Mouse (Mus musculus): ENCODE data around the gene Itpk1.

Itpk1 gene

DNA sequence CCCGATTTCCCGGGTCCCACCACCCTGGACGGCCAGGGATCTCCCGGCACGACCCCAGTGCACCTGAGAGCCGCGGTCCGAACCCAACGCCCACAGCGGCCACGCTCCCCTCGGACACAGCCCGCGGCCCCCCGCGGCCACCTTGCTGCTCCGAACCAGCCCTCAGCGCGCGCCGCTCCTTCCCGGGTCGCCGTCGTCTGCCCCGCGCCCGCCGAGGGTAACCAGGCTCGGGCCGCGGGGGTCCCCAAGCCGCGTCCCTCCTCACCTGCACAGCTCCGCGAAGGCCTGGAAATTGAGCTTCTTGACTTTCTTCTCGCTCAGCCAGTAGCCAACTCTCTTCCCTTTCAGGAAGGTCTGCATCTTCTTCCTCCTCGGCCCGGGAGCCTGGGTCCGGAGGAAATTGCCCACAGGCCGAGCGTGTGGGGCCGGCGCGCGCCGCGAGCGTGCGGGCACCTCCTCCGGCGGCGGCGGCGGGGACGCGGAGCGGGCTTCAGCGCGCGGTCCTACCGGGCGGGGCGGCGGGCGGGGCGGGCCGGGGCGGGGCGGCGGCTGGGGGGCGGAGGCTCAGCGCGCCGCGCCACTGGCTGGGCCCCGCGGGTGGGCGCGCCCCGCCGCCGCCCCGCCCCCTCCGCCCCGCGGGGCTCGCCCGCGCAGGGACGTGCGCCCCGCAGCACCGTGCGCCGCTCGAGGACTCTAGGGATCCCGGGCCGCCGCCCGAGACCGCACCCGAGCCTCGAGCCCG lies at the start of gene Itpk1:
Gene Itpk1 (minus strand): TSS at position 474 of the 742 bp plus-strand sequence.
- in situ Hi-C loops (cut with MseI, MboI) = loop anchor here in 1 of 2 experiments (25.0 kb wide), 1 partner anchor 192 kb away; no protein-coding TSS in a partner anchor

DNA sequence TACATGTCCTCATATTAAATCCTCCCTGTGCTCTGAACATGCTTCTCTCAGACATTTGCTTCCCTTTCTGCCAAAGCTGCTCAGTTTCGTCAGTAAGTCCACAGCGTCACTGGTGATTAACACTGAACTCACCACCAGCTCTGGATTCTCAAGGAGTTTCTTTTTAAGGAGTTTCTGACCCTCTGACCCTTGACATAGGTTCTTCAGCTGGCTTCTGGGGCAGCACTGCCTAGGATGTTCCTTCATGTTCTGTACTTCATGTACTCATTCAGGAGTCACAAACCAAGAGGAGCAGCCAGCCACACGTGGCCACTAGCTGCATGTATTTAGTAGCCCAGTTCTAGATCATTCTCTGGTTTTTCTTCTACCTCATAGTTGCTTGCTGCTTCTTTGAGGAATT lies 43.5 kb upstream of the Itpk1 start:
- in situ Hi-C loops (cut with MseI, MboI) = no loop called here

DNA sequence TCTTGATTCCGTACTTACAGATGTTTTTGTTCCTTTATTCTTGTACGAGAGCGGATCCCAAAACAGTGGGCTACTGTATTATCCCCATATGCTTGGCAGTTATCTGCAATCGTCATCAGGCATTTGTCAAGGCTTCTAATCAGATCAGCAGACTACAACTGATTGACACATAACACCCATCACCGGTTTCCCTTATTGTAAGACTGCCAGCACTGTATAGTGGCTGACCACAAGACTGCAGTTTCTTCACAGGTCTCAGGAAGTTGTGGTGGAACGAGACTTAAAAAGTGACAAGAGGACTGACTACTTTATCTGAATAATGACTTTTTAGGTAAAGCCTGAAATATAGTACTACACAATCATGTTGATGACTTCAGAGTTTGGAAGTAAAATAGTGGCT lies 40.1 kb upstream of the Itpk1 start:
- in situ Hi-C loops (cut with MseI, MboI) = no loop called here

DNA sequence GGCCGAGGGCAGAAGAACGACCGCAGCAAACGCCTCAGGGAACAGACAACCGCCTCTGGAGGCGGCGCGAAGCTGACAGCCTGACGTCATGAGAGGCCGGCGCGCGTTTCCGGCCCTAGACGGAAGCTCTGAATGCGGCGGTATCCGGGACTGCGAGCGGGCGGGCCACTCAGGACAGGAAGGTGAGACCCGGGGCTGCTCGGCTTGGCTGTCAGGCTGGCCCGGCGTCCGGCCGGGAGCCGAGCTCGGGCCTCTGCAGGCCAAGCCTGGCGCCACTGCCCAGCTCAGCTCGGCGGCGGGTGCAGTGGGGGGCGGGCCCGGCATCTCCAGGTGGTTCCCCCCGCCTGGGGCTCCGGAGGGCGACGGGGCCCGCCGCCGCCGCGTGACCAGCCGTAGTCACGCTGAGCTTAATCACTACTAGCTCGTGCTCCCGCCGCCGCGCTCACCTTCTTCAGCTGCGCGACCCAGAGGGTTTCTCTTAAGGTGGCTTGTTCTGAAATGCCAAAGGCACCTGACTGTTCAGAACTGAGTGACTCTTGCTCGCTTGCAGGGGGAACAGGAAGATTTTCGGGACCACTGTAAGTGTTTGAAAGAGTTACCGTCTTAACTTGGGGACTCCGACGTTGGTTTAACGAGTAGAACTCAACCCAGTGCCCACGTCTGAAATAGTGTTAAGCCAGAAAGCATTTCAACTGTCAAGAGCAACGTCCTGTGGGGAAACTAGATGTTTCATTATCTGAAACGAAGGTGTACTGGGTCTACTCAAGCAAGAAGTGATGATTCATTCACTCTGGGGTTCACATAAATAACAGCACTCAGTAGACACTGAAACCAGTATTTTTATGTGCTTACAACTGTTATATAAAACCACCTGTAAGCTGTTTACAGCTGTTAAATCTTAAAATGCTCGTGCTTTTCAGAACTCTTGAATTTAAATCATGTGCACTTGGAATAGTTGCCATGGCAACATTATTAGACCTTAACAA lies 39.2 kb upstream of the Itpk1 start, which contains the start of the genes Moap1 and Tmem251:
Gene Moap1 (minus strand): TSS at position 73 of the 986 bp plus-strand sequence.
Gene Tmem251 (plus strand): TSS at position 174 of the 986 bp plus-strand sequence.
- in situ Hi-C loops (cut with MseI, MboI) = no loop called here

DNA sequence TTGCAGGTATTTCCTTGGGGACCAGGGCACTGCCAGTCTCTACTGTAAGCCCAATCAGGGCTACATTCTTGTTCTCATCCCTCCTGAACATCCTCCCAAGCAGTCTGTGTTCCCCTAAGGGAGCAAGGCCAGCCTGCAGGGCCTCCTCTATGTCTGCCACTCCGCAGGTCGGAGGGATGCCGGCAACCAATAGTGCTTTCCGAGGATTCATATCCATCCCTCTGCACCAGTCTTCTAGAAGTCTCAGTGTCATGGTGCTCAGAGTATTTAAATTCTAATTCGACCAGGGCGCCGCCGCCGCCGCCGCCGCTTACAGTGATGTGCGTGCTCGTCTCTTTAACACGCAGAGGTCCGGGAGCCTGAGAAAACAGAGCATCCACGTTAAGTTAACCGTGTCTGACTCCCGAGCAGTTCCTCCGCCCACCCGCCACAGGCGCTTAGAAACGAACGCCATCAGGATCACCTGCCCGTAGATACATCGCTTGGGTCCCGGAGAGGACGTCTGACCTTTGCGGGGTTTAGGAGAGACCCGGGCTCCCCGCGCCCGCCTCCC lies 38.4 kb upstream of the Itpk1 start:
- in situ Hi-C loops (cut with MseI, MboI) = no loop called here

DNA sequence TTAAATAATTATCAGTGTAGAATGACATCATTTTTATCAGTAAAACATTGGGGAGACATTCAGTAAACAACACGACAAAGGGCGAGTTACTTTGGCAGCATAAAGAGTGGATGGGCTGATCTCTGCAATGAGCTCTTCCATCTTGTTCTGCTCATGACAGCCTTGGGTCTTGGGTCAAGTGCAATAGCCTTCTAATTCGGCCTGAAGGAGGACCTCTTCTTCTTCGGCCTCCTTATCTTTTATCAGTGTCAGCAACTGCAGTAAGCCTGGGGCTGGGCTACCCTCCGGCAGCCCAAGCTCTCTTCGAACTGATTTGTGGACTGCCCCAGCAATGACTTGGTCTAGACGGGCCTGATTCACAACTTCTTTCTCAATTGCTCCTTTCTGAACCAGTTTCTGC lies 37.3 kb upstream of the Itpk1 start:
- in situ Hi-C loops (cut with MseI, MboI) = no loop called here

DNA sequence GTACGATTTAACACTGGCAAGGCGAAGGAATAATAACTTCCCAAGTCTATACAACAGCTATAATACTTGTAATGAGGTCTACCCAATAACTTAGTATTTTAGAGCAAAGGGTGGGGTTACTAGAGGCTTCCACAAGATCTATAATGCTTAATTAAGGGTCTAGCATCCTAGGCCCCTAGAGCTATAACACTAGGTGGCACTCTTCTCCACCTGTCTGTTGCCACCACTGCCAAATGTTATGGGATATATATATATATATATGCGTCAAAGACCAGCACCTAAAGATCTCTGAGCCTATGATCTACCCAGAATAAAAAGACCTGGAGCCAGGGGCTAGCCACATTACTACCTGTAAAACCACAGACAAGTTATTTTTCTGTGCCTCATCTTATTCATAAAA lies 35.6 kb upstream of the Itpk1 start:
- in situ Hi-C loops (cut with MseI, MboI) = no loop called here

DNA sequence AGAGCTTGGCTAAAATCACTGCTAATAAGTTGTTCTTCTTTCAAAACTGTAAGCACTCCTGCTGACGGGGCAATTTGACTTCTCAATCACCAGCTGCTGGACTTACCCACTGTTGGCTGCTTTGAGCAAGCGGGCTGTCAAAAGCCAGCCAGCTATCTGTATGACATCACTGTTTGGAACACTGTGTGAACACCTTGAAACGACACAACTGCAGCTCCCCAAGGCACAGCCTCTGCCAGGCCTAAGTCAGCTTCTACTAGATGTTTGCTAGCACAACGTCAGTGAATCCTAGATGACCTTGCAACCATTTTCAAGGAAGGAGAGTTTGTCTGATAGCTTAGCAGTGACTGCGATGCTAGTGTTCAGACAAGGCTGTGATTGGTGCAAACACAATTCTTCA lies 34.4 kb upstream of the Itpk1 start:
- in situ Hi-C loops (cut with MseI, MboI) = no loop called here

DNA sequence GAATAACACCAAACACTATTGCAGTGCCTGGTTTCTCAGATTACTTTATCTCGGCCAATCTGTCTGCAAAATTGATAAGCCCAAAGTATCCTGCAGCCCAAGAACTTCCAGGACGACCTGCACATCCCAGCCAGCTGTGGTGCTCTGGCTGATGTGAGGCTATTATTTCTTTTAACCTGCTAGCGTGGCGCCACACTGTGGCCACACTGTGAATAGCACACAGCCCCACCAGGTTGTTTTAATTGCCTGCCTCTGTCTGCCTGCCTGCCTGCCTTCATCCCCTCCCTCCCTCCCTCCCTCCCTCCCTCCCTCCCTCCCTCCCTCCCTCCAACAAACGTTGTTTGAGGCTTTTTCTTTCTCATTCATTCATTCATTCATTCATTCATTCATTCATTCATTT lies 28.7 kb upstream of the Itpk1 start:
- in situ Hi-C loops (cut with MseI, MboI) = no loop called here

DNA sequence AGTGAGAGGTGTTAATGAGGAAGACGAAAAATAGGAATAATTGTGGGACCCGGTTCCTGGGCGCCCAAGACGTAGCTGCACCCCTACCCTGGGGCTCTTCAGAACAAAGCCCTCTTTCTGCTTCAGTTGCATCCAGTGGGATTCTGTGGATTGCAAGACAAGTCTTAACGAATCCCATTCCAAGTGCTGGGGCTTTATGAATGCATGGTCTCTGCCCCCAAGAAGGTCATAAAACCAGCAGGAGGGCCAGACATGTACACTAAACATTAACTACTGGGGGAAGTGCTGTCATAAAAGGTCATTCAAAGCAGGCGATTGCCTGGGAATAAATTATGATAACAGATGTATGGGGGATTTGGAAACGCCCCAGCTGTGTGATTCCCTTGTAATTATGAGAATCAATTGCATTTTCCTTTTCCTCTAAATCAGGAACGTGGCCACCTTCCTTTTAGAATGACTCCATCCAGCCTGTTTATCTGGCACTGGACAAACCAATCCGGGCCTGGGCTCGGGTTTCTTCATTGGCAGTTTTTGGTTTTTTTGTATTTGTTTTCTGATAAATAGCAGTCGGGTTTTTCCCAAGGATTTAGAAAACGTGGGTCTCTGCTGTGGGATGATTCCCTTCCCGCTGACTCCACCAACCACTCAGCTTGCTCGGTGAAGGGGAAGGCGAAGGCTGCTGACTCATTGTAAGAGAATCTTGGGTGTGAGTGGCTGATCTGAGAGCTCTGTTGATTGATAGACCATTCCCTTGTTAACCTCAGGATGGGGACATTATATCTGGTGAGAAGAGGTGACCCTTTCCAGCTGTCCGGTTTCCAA lies 26.3 kb upstream of the Itpk1 start:
- in situ Hi-C loops (cut with MseI, MboI) = no loop called here

DNA sequence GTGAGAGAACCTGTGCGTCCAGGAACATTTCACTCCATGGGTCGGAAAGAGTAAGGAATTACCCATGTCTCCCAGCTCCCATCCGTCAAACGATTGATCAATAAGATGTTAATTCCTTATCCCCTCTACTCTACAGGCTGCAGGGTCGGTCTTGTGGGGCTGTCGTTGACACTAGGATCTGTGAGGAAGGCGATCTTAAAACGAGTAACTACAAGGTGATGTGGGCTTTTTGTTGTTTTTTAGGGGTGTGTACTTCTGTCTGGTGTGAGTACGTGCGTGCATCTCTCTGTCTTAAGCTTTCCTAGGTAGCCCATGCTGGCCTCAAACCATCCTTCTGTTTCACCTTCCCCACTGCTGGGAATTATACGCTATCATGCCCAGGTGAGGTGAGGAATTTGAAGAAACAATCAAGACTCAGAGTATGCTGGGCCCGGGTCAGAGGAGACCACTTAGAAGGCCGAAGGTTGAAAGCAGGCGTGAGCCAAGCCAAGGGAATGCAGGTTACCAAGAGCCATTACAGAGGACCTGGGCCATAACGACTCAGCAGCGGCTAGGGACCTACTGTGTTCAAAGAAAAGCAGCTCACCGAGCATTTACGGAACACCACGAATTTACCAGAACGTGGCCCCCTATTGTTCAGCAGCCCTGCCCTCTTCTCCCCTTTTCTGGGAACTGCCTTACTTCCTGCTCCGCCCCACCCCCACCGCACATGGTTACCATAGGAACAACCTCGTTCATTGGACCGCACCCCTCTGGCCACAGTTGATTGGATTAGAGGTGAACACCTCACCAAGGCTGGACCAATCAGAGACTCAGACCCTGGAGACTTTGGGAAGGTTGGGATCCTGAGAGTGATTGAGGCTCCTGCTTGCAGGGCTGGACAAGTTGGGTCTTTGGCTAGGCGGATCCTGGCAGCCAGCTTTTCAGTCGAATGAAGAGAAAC lies 25.4 kb upstream of the Itpk1 start:
- in situ Hi-C loops (cut with MseI, MboI) = loop anchor here (10.0 kb wide), 2 partner anchors 155 to 205 kb away; no protein-coding TSS in a partner anchor

DNA sequence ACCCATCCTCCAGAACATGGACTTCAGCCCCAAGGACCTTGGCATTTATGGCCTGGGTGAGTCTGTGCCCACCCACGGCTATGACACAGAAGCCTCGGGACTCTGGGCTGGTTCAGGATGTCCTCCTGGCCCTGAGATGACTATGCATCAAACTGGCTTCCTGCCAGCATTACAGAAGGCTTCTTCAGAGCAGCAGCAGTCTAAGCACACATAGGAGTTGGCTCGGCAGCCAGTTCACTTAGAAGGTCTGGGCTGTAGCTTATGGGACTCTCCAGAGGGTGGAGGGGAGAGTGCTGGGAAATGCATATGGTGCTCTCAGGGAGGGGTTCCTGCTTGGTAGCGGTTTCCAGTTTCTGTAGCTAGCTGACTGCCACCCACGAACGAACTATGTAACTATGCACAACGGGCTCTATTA lies 21.0 kb upstream of the Itpk1 start:
- in situ Hi-C loops (cut with MseI, MboI) = loop anchor here (10.0 kb wide), 2 partner anchors 151 to 201 kb away; no protein-coding TSS in a partner anchor

DNA sequence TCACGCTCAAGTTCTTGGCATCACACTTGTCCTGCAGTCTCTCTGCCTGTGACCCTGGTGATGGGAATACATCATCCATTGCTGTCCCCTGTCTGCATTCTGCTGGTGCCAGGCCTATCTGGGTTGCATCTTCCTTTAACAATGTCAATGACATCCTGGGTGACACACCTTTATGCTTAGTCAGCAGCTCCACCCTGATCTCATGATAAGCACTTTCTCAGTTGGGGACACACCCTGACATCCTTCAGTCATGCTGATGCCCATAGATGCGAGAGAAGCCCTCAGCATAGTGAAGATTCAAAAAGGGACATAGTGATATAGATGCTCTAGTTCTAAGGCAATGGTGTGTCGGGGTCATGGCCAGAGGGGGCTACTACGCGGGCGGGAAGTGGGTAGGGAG lies 20.4 kb upstream of the Itpk1 start:
- in situ Hi-C loops (cut with MseI, MboI) = loop anchor here (10.0 kb wide), 2 partner anchors 150 to 200 kb away; no protein-coding TSS in a partner anchor

DNA sequence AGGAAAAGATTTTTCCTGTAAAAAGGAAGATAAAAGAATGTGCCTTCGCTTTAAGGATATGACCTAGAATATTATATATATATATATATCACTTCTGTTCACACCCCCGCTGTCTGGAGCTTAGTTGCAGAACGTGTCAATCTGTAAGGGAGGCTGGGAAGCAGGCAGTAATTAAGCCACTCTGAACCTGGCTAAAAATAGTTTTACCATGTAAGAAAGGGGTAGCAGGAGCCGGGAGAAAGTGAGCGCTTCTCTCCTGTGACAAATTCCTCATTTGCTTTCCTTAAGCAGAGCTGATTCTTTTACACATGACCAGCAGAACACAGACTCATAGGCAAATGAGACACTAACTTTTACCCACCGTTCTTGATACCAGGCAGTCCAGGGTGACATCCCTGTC lies 19.1 kb upstream of the Itpk1 start:
- in situ Hi-C loops (cut with MseI, MboI) = loop anchor here (10.0 to 25.0 kb wide), 3 partner anchors 149 to 212 kb away; no protein-coding TSS in a partner anchor

DNA sequence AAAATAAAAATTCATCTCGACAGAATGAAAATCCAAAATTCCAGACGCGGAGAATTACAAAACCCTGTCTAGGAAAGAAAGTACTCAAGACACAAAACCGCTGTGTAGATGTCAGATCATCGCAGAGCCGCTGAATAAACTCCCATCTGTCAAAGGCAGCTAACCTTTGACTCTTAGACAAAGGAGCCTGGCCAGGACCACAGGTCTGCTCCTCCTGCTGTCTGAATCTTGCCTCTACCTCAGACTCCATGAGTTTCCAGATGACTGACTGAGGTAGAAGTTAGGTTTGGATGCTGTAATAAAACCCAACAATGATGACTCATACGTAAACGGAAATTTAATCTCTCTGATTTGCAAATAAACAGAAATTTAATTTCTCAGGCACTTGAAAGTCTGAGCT lies 18.2 kb upstream of the Itpk1 start:
- in situ Hi-C loops (cut with MseI, MboI) = loop anchor here (10.0 to 25.0 kb wide), 3 partner anchors 148 to 211 kb away; no protein-coding TSS in a partner anchor

DNA sequence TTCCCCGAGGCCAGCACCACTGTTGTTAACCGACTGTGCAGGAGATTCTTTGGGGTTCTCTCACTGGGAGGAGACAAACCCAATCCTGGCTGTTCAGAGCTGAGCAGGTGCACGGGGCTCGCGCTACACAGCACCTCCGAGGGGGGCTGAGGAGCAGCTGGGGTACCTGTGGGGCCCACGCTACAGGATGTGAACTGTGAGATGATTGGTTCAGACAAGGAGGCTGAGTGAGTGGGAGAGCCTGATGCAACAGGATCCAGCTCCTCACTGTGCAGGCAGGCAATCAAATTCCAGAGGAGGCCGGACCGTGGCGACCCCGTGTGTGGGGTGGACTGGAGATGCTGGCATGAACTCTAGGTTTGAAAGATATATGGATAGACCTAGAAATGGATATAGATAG lies 17.7 kb upstream of the Itpk1 start:
- in situ Hi-C loops (cut with MseI, MboI) = loop anchor here (10.0 to 25.0 kb wide), 3 partner anchors 148 to 210 kb away; no protein-coding TSS in a partner anchor

DNA sequence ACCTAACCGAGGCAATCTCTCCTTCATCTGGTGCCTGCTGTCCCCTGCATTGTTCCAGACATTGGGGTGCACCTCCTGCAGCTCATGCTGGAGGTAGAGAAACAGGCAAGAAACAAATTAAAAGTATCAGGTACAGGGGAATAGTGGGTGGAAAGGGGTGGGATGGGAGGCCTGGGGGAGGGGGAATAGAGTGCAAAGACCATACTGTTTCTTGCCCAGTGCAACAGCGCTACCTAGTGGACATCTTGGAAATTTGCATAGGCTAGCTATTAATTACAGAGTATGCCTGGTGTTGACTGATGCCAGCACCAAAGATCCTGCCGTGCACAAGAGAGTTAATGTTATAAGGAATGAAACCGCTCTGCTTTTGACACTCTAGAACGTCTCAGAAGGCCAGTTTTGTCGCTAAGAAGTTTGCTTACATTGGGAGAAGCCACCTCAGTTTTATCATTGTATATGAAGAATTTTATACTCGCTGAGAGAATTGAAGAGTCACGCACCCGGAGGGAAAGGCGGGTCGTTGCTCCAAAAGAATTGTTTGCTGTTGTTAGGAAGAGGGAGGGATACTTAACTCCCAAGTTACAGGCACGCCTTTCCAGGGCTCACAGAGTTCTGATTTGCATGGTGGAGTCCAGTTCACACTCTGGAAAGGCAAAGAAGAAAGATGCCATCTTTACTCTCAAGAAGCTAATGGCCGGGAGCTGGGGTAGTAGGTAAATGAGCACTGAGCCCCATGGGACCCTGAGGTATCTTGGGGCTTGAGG lies 15.0 kb upstream of the Itpk1 start:
- in situ Hi-C loops (cut with MseI, MboI) = loop anchor here (10.0 to 25.0 kb wide), 3 partner anchors 145 to 207 kb away; no protein-coding TSS in a partner anchor

DNA sequence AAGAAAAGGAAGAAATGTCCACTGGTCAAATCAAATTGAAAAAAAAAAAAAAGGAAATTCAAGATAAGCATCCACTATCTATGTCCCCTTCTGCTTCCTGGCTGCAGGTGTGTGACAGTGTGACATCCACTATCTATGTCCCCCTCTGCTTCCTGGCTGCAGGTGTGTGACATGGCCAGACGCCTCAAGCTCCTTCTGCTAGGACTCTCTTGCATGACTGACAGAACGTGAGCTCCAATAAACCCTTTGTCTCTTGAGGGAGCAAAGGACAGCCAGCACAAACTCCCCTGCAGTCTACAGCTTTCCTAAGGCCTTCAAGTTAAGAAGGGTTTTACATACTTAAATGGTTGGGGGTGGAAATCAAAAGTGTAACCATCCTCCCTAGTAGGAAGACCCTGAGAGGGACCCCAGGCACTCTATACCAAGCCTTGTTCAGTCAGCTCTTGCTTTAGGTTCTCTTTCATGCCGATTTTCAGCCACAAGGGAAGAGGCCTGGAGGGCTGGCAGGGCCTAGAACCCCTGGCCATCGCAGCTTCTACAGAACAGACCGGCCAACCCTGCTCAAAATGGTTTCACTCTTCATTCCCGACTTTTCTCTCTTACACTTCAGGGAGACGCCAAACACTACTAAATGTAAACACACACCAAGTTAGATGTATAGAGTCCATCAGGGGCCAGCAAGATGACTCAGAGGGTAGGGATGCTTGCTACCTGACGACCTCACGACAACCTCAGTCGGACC lies 10.1 kb upstream of the Itpk1 start:
- in situ Hi-C loops (cut with MseI, MboI) = loop anchor here in 1 of 2 experiments (25.0 kb wide), 1 partner anchor 203 kb away; no protein-coding TSS in a partner anchor

Data from mouse trophoblast stem cell (cell line).